In the genomic region with DNA sequence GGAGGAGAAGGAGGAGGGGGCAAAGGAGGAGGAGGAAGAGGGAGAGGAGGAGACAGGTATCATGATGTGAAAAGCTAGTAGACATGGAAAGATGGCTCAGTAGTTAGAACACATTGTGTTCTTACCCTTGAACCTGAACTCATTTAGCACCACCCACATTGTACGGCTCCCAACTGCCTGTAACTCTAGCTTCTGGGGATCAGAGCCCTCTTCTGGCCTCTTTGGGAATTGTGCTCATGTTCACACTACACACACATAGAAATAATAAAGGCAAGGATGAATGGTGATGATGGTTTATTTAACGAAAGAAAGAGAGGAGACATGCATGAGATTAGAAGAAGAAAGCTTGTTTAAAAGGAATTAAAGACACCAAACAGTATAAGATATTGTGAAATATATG, we compare ENCODE assay signal across 11 mouse cellular contexts. TPM values are rescaled to one million over a fixed set of nuclear protein-coding genes. Genes with fewer than 3 reads are reported as not detected.
DNase-seq lines count a peak whose midpoint lies in the region; ATAC-seq and TF ChIP-seq lines count a peak whose summit lies in the region.
"Had no signal": no experiment of that assay in that cellular context is flagged by ENCODE, and none has a peak within 500 bp of the region (broad histone marks: within the 10 kb centered on the region; RNA-seq: fewer than 3 reads in every experiment).

No protein-coding gene starts in this region.

- TF ChIP-seq POLR2A in ES-Bruce4 (IDR thresholded peaks at IDR 0.05; ENCODE audit: insufficient read depth, low read length): no peak

- DNase-seq in liver, postnatal 0 days: no peak
- DNase-seq in lung, postnatal 10 days: peak; percentile 6
- DNase-seq in thymus, postnatal 25 days: peak; percentile 43
- DNase-seq in embryo, embryonic 9.5 days (ENCODE audit: extremely low spot score): no peak
- DNase-seq: cerebellum, postnatal 36 days had no signal

- no peaks in the 10 kb centered on the region; the same call in 1 of the 2 replicates for H3K4me1 ChIP-seq in liver, postnatal 0 days (ENCODE audit: insufficient read depth)
- H3K4me1 ChIP-seq in liver, embryonic 12.5 days: no peaks in the 10 kb centered on the region
- no peaks in the 10 kb centered on the region for H3K4me1 ChIP-seq in ES-Bruce4 (ENCODE audit: control insufficient read depth, insufficient read depth, low read length)
- H3K4me1 ChIP-seq: heart, embryonic 10.5 days; hindbrain, embryonic 13.5 days; midbrain, embryonic 15.5 days had no signal

- ATAC-seq in liver, postnatal 0 days: no peak
- ATAC-seq in liver, embryonic 12.5 days: no peak
- no peak for ATAC-seq in cerebellum, adult (ENCODE audit: insufficient number of reproducible peaks, low FRiP score, low TSS enrichment)
- ATAC-seq: midbrain, embryonic 15.5 days had no signal

- no peak for TF ChIP-seq EP300 in liver, postnatal 0 days (IDR thresholded peaks at IDR 0.05; ENCODE audit: low read depth)
- TF ChIP-seq EP300 in ES-Bruce4 (IDR thresholded peaks at IDR 0.05; ENCODE audit: insufficient read depth, low read depth, low read length): no peak

- no peaks in the 10 kb centered on the region for H3K9me3 ChIP-seq in liver, postnatal 0 days (ENCODE audit: low read length)
- no peaks in the 10 kb centered on the region for H3K9me3 ChIP-seq in liver, embryonic 12.5 days (replicated peaks)
- no peaks in the 10 kb centered on the region for H3K9me3 ChIP-seq in ES-Bruce4 (replicated peaks; ENCODE audit: control insufficient read depth, insufficient read depth, low read length, poor library complexity, severe bottlenecking)
- H3K9me3 ChIP-seq: heart, embryonic 10.5 days; hindbrain, embryonic 13.5 days; midbrain, embryonic 15.5 days had no signal

- H3K9ac ChIP-seq in liver, postnatal 0 days (replicated peaks): no peak overlapping the region
- no peak overlapping the region for H3K9ac ChIP-seq in liver, embryonic 12.5 days
- no peak overlapping the region for H3K9ac ChIP-seq in ES-Bruce4 (ENCODE audit: low read depth, poor library complexity, severe bottlenecking)
- H3K9ac ChIP-seq: hindbrain, embryonic 13.5 days; midbrain, embryonic 15.5 days had no signal

- TF ChIP-seq CTCF in liver, postnatal 0 days (IDR thresholded peaks at IDR 0.05; ENCODE audit: low read depth): peak; percentile 46
- TF ChIP-seq CTCF in ES-Bruce4 (IDR thresholded peaks at IDR 0.05; ENCODE audit: low read depth, low read length): peak; percentile 30

- no peak overlapping the region for H3K27ac ChIP-seq in liver, postnatal 0 days (ENCODE audit: low read depth)
- no peak overlapping the region for H3K27ac ChIP-seq in liver, embryonic 12.5 days
- no peak overlapping the region for H3K27ac ChIP-seq in ES-Bruce4 (ENCODE audit: insufficient read depth, low read length)
- H3K27ac ChIP-seq: heart, embryonic 10.5 days; hindbrain, embryonic 13.5 days; midbrain, embryonic 15.5 days had no signal

- H3K27me3 ChIP-seq in liver, postnatal 0 days (ENCODE audit: insufficient read depth, low read length): no peaks in the 10 kb centered on the region
- H3K27me3 ChIP-seq in liver, embryonic 12.5 days (replicated peaks): no peaks in the 10 kb centered on the region
- no peaks in the 10 kb centered on the region for H3K27me3 ChIP-seq in ES-Bruce4 (ENCODE audit: control insufficient read depth, insufficient read depth, low read length, poor library complexity, severe bottlenecking)
- H3K27me3 ChIP-seq: hindbrain, embryonic 13.5 days; midbrain, embryonic 15.5 days had no signal

- 52% methylated on average over 2 of the region's 2 CpGs for WGBS in liver, postnatal 0 days (ENCODE audit: insufficient replicate concordance)
- WGBS in liver, embryonic 12.5 days (ENCODE audit: insufficient replicate concordance): 35% methylated on average over 2 of the region's 2 CpGs

- H3K4me2 ChIP-seq in liver, postnatal 0 days (ENCODE audit: low read depth, low read length): no peak overlapping the region
- H3K4me2 ChIP-seq in liver, embryonic 12.5 days: no peak overlapping the region
- H3K4me2 ChIP-seq: hindbrain, embryonic 13.5 days; midbrain, embryonic 15.5 days had no signal

- H3K36me3 ChIP-seq in liver, postnatal 0 days (replicated peaks; ENCODE audit: insufficient read depth, low read length): no peaks in the 10 kb centered on the region
- H3K36me3 ChIP-seq in liver, embryonic 12.5 days: no peaks in the 10 kb centered on the region
- no peaks in the 10 kb centered on the region for H3K36me3 ChIP-seq in ES-Bruce4 (ENCODE audit: control insufficient read depth, insufficient read depth, low read length, poor library complexity, severe bottlenecking)
- H3K36me3 ChIP-seq: heart, embryonic 10.5 days; hindbrain, embryonic 13.5 days; midbrain, embryonic 15.5 days had no signal

- H3K4me3 ChIP-seq in liver, postnatal 0 days (ENCODE audit: low read depth, low read length): no peak overlapping the region
- H3K4me3 ChIP-seq in liver, embryonic 12.5 days: no peak overlapping the region
- H3K4me3 ChIP-seq in ES-Bruce4 (ENCODE audit: low read depth, low read length): no peak overlapping the region
- H3K4me3 ChIP-seq: heart, embryonic 10.5 days; hindbrain, embryonic 13.5 days; midbrain, embryonic 15.5 days had no signal

RNA-seq across cellular contexts. Expression of a gene that starts 36.4 kb away (rescaled TPM):
- 1.4 and 1.7 TPM in 2 replicates for polyA plus RNA-seq in liver, postnatal 0 days (2015; fragmentation: Nextera tagmentation; extraction: Ambion mirVana)
- polyA plus RNA-seq in liver, embryonic 12.5 days (2016; fragmentation: Nextera tagmentation; extraction: Ambion mirVana): 0.19 and 0.29 TPM in 2 replicates
- polyA plus RNA-seq in ES-Bruce4 (2011; ENCODE audit: insufficient read depth, insufficient read length, low read depth, missing spikeins): 4.6 and 4.8 TPM in 2 replicates

Comparison
In these comparisons a context has a peak if more than half of its experiments do, and no peak if none do; other contexts are left out.
1. DNase-seq: peak in lung, postnatal 10 days (single experiment) and thymus, postnatal 25 days (single experiment); none in liver, postnatal 0 days (single experiment) and embryo, embryonic 9.5 days (single experiment).